Mouse (Mus musculus) liver, embryonic 12.5 days (tissue): ENCODE results near the gene Enkur. TPM values are rescaled to one million over a fixed set of nuclear protein-coding genes. Genes with fewer than 3 reads are reported as not detected.

Experiments
- ATAC-seq: fragments of 200-750 bp; cut with Nextera tagmentation; 2 replicates; pipeline ENCODE4 v1.8.0; 2017; ENCODE audit warnings: moderate number of reproducible peaks, mild to moderate bottlenecking, moderate library complexity
- H3K27ac ChIP-seq: fragments of 300-500 bp; sonication (generic); 2 replicates; pipeline ENCODE4 v1.5.1; 2016; ENCODE audit warnings: mild to moderate bottlenecking
- H3K27me3 ChIP-seq: fragments of 300-500 bp; sonication (generic); replicated peaks from 2 replicates; pipeline ENCODE4 v1.6.1; 2016; ENCODE audit warnings: mild to moderate bottlenecking, moderate library complexity
- H3K36me3 ChIP-seq: fragments of 300-500 bp; sonication (generic); 2 replicates; pipeline ENCODE4 v1.6.1; 2016; ENCODE audit warnings: mild to moderate bottlenecking, moderate library complexity
- H3K4me1 ChIP-seq: fragments of 300-500 bp; sonication (generic); 2 replicates; pipeline ENCODE4 v1.6.1; 2016
- H3K4me2 ChIP-seq: fragments of 300-500 bp; sonication (generic); 2 replicates; pipeline ENCODE4 v1.6.1; 2016; ENCODE audit warnings: mild to moderate bottlenecking, moderate library complexity
- H3K4me3 ChIP-seq: fragments of 300-500 bp; sonication (generic); 2 replicates; pipeline ENCODE4 v1.5.1; 2016; ENCODE audit warnings: mild to moderate bottlenecking, moderate library complexity
- H3K9ac ChIP-seq: fragments of 300-500 bp; sonication (generic); 2 replicates; pipeline ENCODE4 v1.6.1; 2016; ENCODE audit warnings: mild to moderate bottlenecking, moderate library complexity
- H3K9me3 ChIP-seq: fragments of 300-500 bp; sonication (generic); replicated peaks from 2 replicates; pipeline ENCODE4 v1.6.1; 2016; ENCODE audit warnings: mild to moderate bottlenecking, moderate library complexity
- WGBS: fragments of 180-500 bp; shearing (Covaris S2); methylation state at CpG from one replicate; pipeline ENCODE4 v1.1.7; 2016; ENCODE audit not compliant: insufficient replicate concordance; 5-methylcytosine and 5-hydroxymethylcytosine counted together
- polyA plus RNA-seq: library from polyadenylated mRNA; unstranded; fragments of >200 nt; fragmentation: Nextera tagmentation; extraction: Ambion mirVana; gene quantifications from 2 replicates; pipeline ENCODE4 v1.2.1, GENCODE M21; 2016

Gene Enkur
- polyA plus RNA-seq, 1 experiment from 2014 or later, result not detected

GRCm38 (mm10) chr2:21179136-21179535 is 26.0 kb downstream of the Enkur start:
- Histone ChIP-seq H3K36me3 (no peaks in the 10 kb centered on the region), H3K4me1 (no peaks in the 10 kb centered on the region), H3K4me2 (no peak overlapping the region), H3K27me3 (no peaks in the 10 kb centered on the region), H3K9me3 (no peaks in the 10 kb centered on the region), H3K9ac (no peak overlapping the region), H3K27ac (no peak overlapping the region), H3K4me3 (no peak overlapping the region)
- 60% methylated on average over 5 of the region's 5 CpGs for WGBS
- ATAC-seq, result no peak

GRCm38 (mm10) chr2:21172797-21173196 is 32.4 kb downstream of the Enkur start:
- no peak for ATAC-seq
- Histone ChIP-seq H3K9ac (no peak overlapping the region), H3K4me2 (no peak overlapping the region), H3K4me1 (no peaks in the 10 kb centered on the region), H3K27ac (no peak overlapping the region), H3K27me3 (no peaks in the 10 kb centered on the region), H3K36me3 (no peaks in the 10 kb centered on the region), H3K4me3 (no peak overlapping the region), H3K9me3 (no peaks in the 10 kb centered on the region)
- 46% methylated on average over 3 of the region's 3 CpGs for WGBS

GRCm38 (mm10) chr2:21167916-21168315 is 37.2 kb downstream of the Enkur start:
- Histone ChIP-seq H3K27me3 (no peaks in the 10 kb centered on the region), H3K9me3 (no peaks in the 10 kb centered on the region), H3K4me2 (no peak overlapping the region), H3K27ac (no peak overlapping the region), H3K4me3 (no peak overlapping the region), H3K4me1 (no peaks in the 10 kb centered on the region), H3K36me3 (no peaks in the 10 kb centered on the region), H3K9ac (no peak overlapping the region)
- ATAC-seq, result no peak
- 86% methylated on average over 1 of the region's 1 CpGs for WGBS

GRCm38 (mm10) chr2:21164296-21164695 is 40.9 kb downstream of the Enkur start:
- 65% methylated on average over 8 of the region's 8 CpGs for WGBS
- no peak overlapping the region for H3K4me3 ChIP-seq
- no peaks in the 10 kb centered on the region for H3K4me1 ChIP-seq
- no peaks in the 10 kb centered on the region for H3K36me3 ChIP-seq
- no peak overlapping the region for H3K9ac ChIP-seq
- H3K4me2 ChIP-seq, result no peak overlapping the region
- no peaks in the 10 kb centered on the region for H3K27me3 ChIP-seq
- H3K9me3 ChIP-seq, result no peaks in the 10 kb centered on the region
- H3K27ac ChIP-seq, result no peak overlapping the region
- no peak for ATAC-seq

GRCm38 (mm10) chr2:21153469-21153868 is 51.7 kb downstream of the Enkur start:
- Histone ChIP-seq H3K9me3 (no peaks in the 10 kb centered on the region), H3K4me2 (no peak overlapping the region), H3K27me3 (no peaks in the 10 kb centered on the region), H3K4me1 (no peaks in the 10 kb centered on the region), H3K27ac (no peak overlapping the region), H3K4me3 (no peak overlapping the region), H3K36me3 (no peaks in the 10 kb centered on the region), H3K9ac (no peak overlapping the region)
- 63% methylated on average over 3 of the region's 3 CpGs for whole genome bisulfite sequencing
- ATAC-seq, result no peak

- no peak for ATAC-seq
- Histone ChIP-seq H3K36me3 (no peaks in the 10 kb centered on the region), H3K4me2 (no peak overlapping the region), H3K27me3 (peaks cover 15% of the 10 kb centered on the region), H3K27ac (no peak overlapping the region), H3K4me1 (no peaks in the 10 kb centered on the region; the same call in 1 of the 2 replicates), H3K4me3 (no peak overlapping the region), H3K9me3 (no peaks in the 10 kb centered on the region), H3K9ac (no peak overlapping the region)
- WGBS, result 65% methylated on average over 4 of the region's 4 CpGs
Measured at GRCm38 (mm10) chr2:21147169-21147568, 58.0 kb downstream of the Enkur start.

- Histone ChIP-seq H3K4me3 (no peak overlapping the region), H3K36me3 (no peaks in the 10 kb centered on the region), H3K27me3 (peaks cover 22% of the 10 kb centered on the region), H3K4me2 (no peak overlapping the region), H3K4me1 (peaks cover 3% of the 10 kb centered on the region), H3K9me3 (no peaks in the 10 kb centered on the region), H3K27ac (no peak overlapping the region), H3K9ac (no peak overlapping the region)
- 73% methylated on average over 6 of the region's 6 CpGs for WGBS
- no peak for ATAC-seq
Measured at GRCm38 (mm10) chr2:21146486-21146885, 58.7 kb downstream of the Enkur start.

- no peak overlapping the region for H3K27ac ChIP-seq
- peaks cover 29% of the 10 kb centered on the region for H3K27me3 ChIP-seq
- no peak overlapping the region for H3K4me3 ChIP-seq
- H3K9ac ChIP-seq, result no peak overlapping the region
- H3K9me3 ChIP-seq, result no peaks in the 10 kb centered on the region
- no peaks in the 10 kb centered on the region for H3K36me3 ChIP-seq
- peaks cover 3% of the 10 kb centered on the region for H3K4me1 ChIP-seq
- H3K4me2 ChIP-seq, result peak overlapping the region; percentile 70
- 13% methylated on average over 2 of the region's 2 CpGs for WGBS
- ATAC-seq, result no peak
Measured at GRCm38 (mm10) chr2:21142616-21143015, 62.5 kb downstream of the Enkur start.

- Histone ChIP-seq H3K9me3 (no peaks in the 10 kb centered on the region), H3K4me1 (peaks cover 3% of the 10 kb centered on the region), H3K4me2 (peak overlapping the region; percentile 70), H3K27me3 (peaks cover 29% of the 10 kb centered on the region), H3K27ac (no peak overlapping the region), H3K9ac (no peak overlapping the region), H3K4me3 (peak overlapping the region; percentile 45), H3K36me3 (no peaks in the 10 kb centered on the region)
- ATAC-seq, result no peak
- WGBS, result 1% methylated on average over 15 of the region's 15 CpGs
Measured at GRCm38 (mm10) chr2:21142204-21142580, 63.0 kb downstream of the Enkur start.

GRCm38 (mm10) chr2:21141520-21142203 is 63.5 kb downstream of the Enkur start:
- H3K4me3 ChIP-seq, result peak overlapping the region; percentile 45
- under 1% methylated on average over 36 of the region's 46 CpGs for WGBS
- H3K9me3 ChIP-seq, result no peaks in the 10 kb centered on the region
- H3K27me3 ChIP-seq, result peaks cover 29% of the 10 kb centered on the region
- H3K36me3 ChIP-seq, result no peaks in the 10 kb centered on the region
- H3K4me1 ChIP-seq, result peaks cover 3% of the 10 kb centered on the region
- no peak for ATAC-seq
- H3K27ac ChIP-seq, result no peak overlapping the region
- H3K4me2 ChIP-seq, result peak overlapping the region; percentile 70
- no peak overlapping the region; the same call in 1 of the 2 replicates for H3K9ac ChIP-seq

- no peaks in the 10 kb centered on the region for H3K9me3 ChIP-seq
- WGBS, result 11% methylated on average over 7 of the region's 7 CpGs
- no peaks in the 10 kb centered on the region for H3K36me3 ChIP-seq
- no peak overlapping the region; the same call in 1 of the 2 replicates for H3K9ac ChIP-seq
- peaks cover 3% of the 10 kb centered on the region for H3K4me1 ChIP-seq
- no peak overlapping the region for H3K27ac ChIP-seq
- H3K27me3 ChIP-seq, result peaks cover 29% of the 10 kb centered on the region
- ATAC-seq, result no peak
- peak overlapping the region; percentile 45 for H3K4me3 ChIP-seq
- peak overlapping the region; percentile 70 for H3K4me2 ChIP-seq
Measured at GRCm38 (mm10) chr2:21141189-21141519, 64.0 kb downstream of the Enkur start.
